Mouse (Mus musculus): ENCODE measurements around the gene Gm11985.

GRCm38 (mm10) chr11:7178724-7179123, 9.6 kb downstream of the Gm11985 start:
- TF ChIP-seq CTCF (IDR thresholded peaks at IDR 0.05; ENCODE audit: low read depth), result no peak
- no peak for TF ChIP-seq EP300 (IDR thresholded peaks at IDR 0.05; ENCODE audit: low read depth)
